Mouse (Mus musculus): ENCODE measurements at regions not wholly inside any gene's neighbourhood (a gene's known extent, or its start where the extent isn't known, plus 50 kb on each side); places are given as distances from the start of the nearest gene placed in this dataset.

GRCm38 (mm10) chr16:26248939-26249338 lies 122.7 kb downstream of the Cldn1 start:
- ATAC-seq = no peak
- H3K9me3 ChIP-seq (ENCODE audit: control insufficient read depth, low read length) = no peaks in the 10 kb centered on the region
- no peak overlapping the region for H3K27ac ChIP-seq (ENCODE audit: low read depth, low read length)
- no peaks in the 10 kb centered on the region for H3K27me3 ChIP-seq (replicated peaks; ENCODE audit: control insufficient read depth, insufficient read depth, low read length)
- no peak overlapping the region for H3K4me3 ChIP-seq (ENCODE audit: low read length)
- H3K9ac ChIP-seq (ENCODE audit: low read depth, low read length) = no peak overlapping the region
- H3K4me2 ChIP-seq (ENCODE audit: low read length) = no peak overlapping the region
- no peaks in the 10 kb centered on the region for H3K4me1 ChIP-seq (ENCODE audit: control insufficient read depth, insufficient read depth, low read depth, low read length)
- H3K36me3 ChIP-seq (ENCODE audit: control insufficient read depth, insufficient read depth, low read length) = no peaks in the 10 kb centered on the region

- Histone ChIP-seq H3K4me1 (ENCODE audit: control insufficient read depth, insufficient read depth, low read depth, low read length) (no peaks in the 10 kb centered on the region), H3K9me3 (ENCODE audit: control insufficient read depth, low read length) (no peaks in the 10 kb centered on the region), H3K4me3 (ENCODE audit: low read length) (no peak overlapping the region), H3K27ac (ENCODE audit: low read depth, low read length) (no peak overlapping the region), H3K27me3 (replicated peaks; ENCODE audit: control insufficient read depth, insufficient read depth, low read length) (no peaks in the 10 kb centered on the region), H3K9ac (ENCODE audit: low read depth, low read length) (no peak overlapping the region), H3K36me3 (ENCODE audit: control insufficient read depth, insufficient read depth, low read length) (no peaks in the 10 kb centered on the region), H3K4me2 (ENCODE audit: low read length) (no peak overlapping the region)
- 83% methylated on average over 1 of the region's 1 CpGs for WGBS
- ATAC-seq = no peak
Observed at GRCm38 (mm10) chr16:26247926-26248325, 123.7 kb downstream of the Cldn1 start.

- no peaks in the 10 kb centered on the region for H3K27me3 ChIP-seq (replicated peaks; ENCODE audit: control insufficient read depth, insufficient read depth, low read length)
- no peaks in the 10 kb centered on the region for H3K9me3 ChIP-seq (ENCODE audit: control insufficient read depth, low read length)
- no peak for ATAC-seq
- H3K4me1 ChIP-seq (ENCODE audit: control insufficient read depth, insufficient read depth, low read depth, low read length) = no peaks in the 10 kb centered on the region
- no peaks in the 10 kb centered on the region for H3K36me3 ChIP-seq (ENCODE audit: control insufficient read depth, insufficient read depth, low read length)
- no peak overlapping the region for H3K4me2 ChIP-seq (ENCODE audit: low read length)
- H3K27ac ChIP-seq (ENCODE audit: low read depth, low read length) = no peak overlapping the region
- no peak overlapping the region for H3K4me3 ChIP-seq (ENCODE audit: low read length)
- H3K9ac ChIP-seq (ENCODE audit: low read depth, low read length) = no peak overlapping the region
Observed at GRCm38 (mm10) chr16:26235239-26235638, 129.7 kb upstream of the P3h2 start.

GRCm38 (mm10) chr16:26234113-26234512 lies 128.5 kb upstream of the P3h2 start:
- Histone ChIP-seq H3K9ac (ENCODE audit: low read depth, low read length) (no peak overlapping the region), H3K9me3 (ENCODE audit: control insufficient read depth, low read length) (no peaks in the 10 kb centered on the region), H3K4me2 (ENCODE audit: low read length) (no peak overlapping the region), H3K4me3 (ENCODE audit: low read length) (no peak overlapping the region), H3K27ac (ENCODE audit: low read depth, low read length) (no peak overlapping the region), H3K27me3 (replicated peaks; ENCODE audit: control insufficient read depth, insufficient read depth, low read length) (no peaks in the 10 kb centered on the region), H3K36me3 (ENCODE audit: control insufficient read depth, insufficient read depth, low read length) (no peaks in the 10 kb centered on the region), H3K4me1 (ENCODE audit: control insufficient read depth, insufficient read depth, low read depth, low read length) (no peaks in the 10 kb centered on the region)
- ATAC-seq = peak; percentile 93
- 11% methylated on average over 3 of the region's 3 CpGs for WGBS

GRCm38 (mm10) chr16:26231110-26231509 lies 125.5 kb upstream of the P3h2 start:
- Histone ChIP-seq H3K4me2 (ENCODE audit: low read length) (no peak overlapping the region), H3K27me3 (replicated peaks; ENCODE audit: control insufficient read depth, insufficient read depth, low read length) (no peaks in the 10 kb centered on the region), H3K4me1 (ENCODE audit: control insufficient read depth, insufficient read depth, low read depth, low read length) (no peaks in the 10 kb centered on the region), H3K9me3 (ENCODE audit: control insufficient read depth, low read length) (no peaks in the 10 kb centered on the region), H3K27ac (ENCODE audit: low read depth, low read length) (no peak overlapping the region), H3K36me3 (ENCODE audit: control insufficient read depth, insufficient read depth, low read length) (no peaks in the 10 kb centered on the region), H3K9ac (ENCODE audit: low read depth, low read length) (no peak overlapping the region), H3K4me3 (ENCODE audit: low read length) (no peak overlapping the region)
- no peak for ATAC-seq
- WGBS = 96% methylated on average over 1 of the region's 1 CpGs

GRCm38 (mm10) chr16:26211418-26211817 lies 105.8 kb upstream of the P3h2 start:
- H3K36me3 ChIP-seq (ENCODE audit: control insufficient read depth, insufficient read depth, low read length) = no peaks in the 10 kb centered on the region
- no peaks in the 10 kb centered on the region for H3K4me1 ChIP-seq (ENCODE audit: control insufficient read depth, insufficient read depth, low read depth, low read length)
- H3K4me2 ChIP-seq (ENCODE audit: low read length) = no peak overlapping the region
- no peak overlapping the region for H3K4me3 ChIP-seq (ENCODE audit: low read length)
- H3K9me3 ChIP-seq (ENCODE audit: control insufficient read depth, low read length) = peaks cover 3% of the 10 kb centered on the region; the same call in 1 of the 2 replicates
- ATAC-seq = no peak
- no peak overlapping the region for H3K9ac ChIP-seq (ENCODE audit: low read depth, low read length)
- 85% methylated on average over 3 of the region's 3 CpGs for WGBS
- H3K27ac ChIP-seq (ENCODE audit: low read depth, low read length) = no peak overlapping the region
- H3K27me3 ChIP-seq (replicated peaks; ENCODE audit: control insufficient read depth, insufficient read depth, low read length) = no peaks in the 10 kb centered on the region

GRCm38 (mm10) chr16:26199125-26199524 lies 93.5 kb upstream of the P3h2 start:
- H3K27ac ChIP-seq (ENCODE audit: low read depth, low read length) = no peak overlapping the region
- H3K27me3 ChIP-seq (replicated peaks; ENCODE audit: control insufficient read depth, insufficient read depth, low read length) = no peaks in the 10 kb centered on the region
- no peaks in the 10 kb centered on the region for H3K36me3 ChIP-seq (ENCODE audit: control insufficient read depth, insufficient read depth, low read length)
- no peak overlapping the region for H3K9ac ChIP-seq (ENCODE audit: low read depth, low read length)
- no peak overlapping the region for H3K4me3 ChIP-seq (ENCODE audit: low read length)
- 22% methylated on average over 4 of the region's 4 CpGs for whole genome bisulfite sequencing
- ATAC-seq = 0 out of 2 replicates have a peak, but pooled peaks have one; percentile 9
- no peak overlapping the region for H3K4me2 ChIP-seq (ENCODE audit: low read length)
- H3K9me3 ChIP-seq (ENCODE audit: control insufficient read depth, low read length) = no peaks in the 10 kb centered on the region
- no peaks in the 10 kb centered on the region for H3K4me1 ChIP-seq (ENCODE audit: control insufficient read depth, insufficient read depth, low read depth, low read length)

GRCm38 (mm10) chr16:26196345-26196744 lies 90.8 kb upstream of the P3h2 start:
- no peaks in the 10 kb centered on the region for H3K27me3 ChIP-seq (replicated peaks; ENCODE audit: control insufficient read depth, insufficient read depth, low read length)
- H3K4me1 ChIP-seq (ENCODE audit: control insufficient read depth, insufficient read depth, low read depth, low read length) = no peaks in the 10 kb centered on the region
- H3K9ac ChIP-seq (ENCODE audit: low read depth, low read length) = no peak overlapping the region
- no peak overlapping the region for H3K27ac ChIP-seq (ENCODE audit: low read depth, low read length)
- no peaks in the 10 kb centered on the region for H3K9me3 ChIP-seq (ENCODE audit: control insufficient read depth, low read length)
- no peaks in the 10 kb centered on the region for H3K36me3 ChIP-seq (ENCODE audit: control insufficient read depth, insufficient read depth, low read length)
- no peak overlapping the region for H3K4me3 ChIP-seq (ENCODE audit: low read length)
- H3K4me2 ChIP-seq (ENCODE audit: low read length) = no peak overlapping the region
- ATAC-seq = no peak

GRCm38 (mm10) chr16:26185288-26186281 lies 80.0 kb upstream of the P3h2 start:
- no peaks in the 10 kb centered on the region for H3K4me1 ChIP-seq (ENCODE audit: control insufficient read depth, insufficient read depth, low read depth, low read length)
- WGBS = 58% methylated on average over 8 of the region's 8 CpGs
- H3K4me3 ChIP-seq (ENCODE audit: low read length) = no peak overlapping the region
- H3K9me3 ChIP-seq (ENCODE audit: control insufficient read depth, low read length) = no peaks in the 10 kb centered on the region
- H3K4me2 ChIP-seq (ENCODE audit: low read length) = no peak overlapping the region
- H3K27ac ChIP-seq (ENCODE audit: low read depth, low read length) = no peak overlapping the region
- no peak for ATAC-seq
- H3K9ac ChIP-seq (ENCODE audit: low read depth, low read length) = no peak overlapping the region
- no peaks in the 10 kb centered on the region for H3K27me3 ChIP-seq (replicated peaks; ENCODE audit: control insufficient read depth, insufficient read depth, low read length)
- no peaks in the 10 kb centered on the region for H3K36me3 ChIP-seq (ENCODE audit: control insufficient read depth, insufficient read depth, low read length)

All from hindbrain, embryonic 16.5 days (tissue).